Mouse (Mus musculus): ENCODE data around the gene Ankrd35. TPM values are rescaled to one million over a fixed set of nuclear protein-coding genes. Genes with fewer than 3 reads are reported as not detected.

The Ankrd35 gene
- total and polyA plus RNA-seq, 3 experiments = 0.80 to 1.2 (median 1.2) TPM

GRCm38 (mm10) chr3:96728634-96729402 is 58.9 kb downstream of the Ankrd35 start:
- peak overlapping the region; percentile 96; the same call in 1 of the 2 replicates for H3K9ac ChIP-seq (ENCODE audit: low read depth, low read length)
- TF ChIP-seq CTCF (IDR thresholded peaks at IDR 0.05) = no peak
- TF ChIP-seq POLR2A (IDR thresholded peaks at IDR 0.05; ENCODE audit: insufficient read depth, low read depth, low read length) = no peak
- TF ChIP-seq EP300 (IDR thresholded peaks at IDR 0.05; ENCODE audit: insufficient read depth, low read depth, low read length) = no peak
- peaks cover 2% of the 10 kb centered on the region for H3K4me1 ChIP-seq (ENCODE audit: control insufficient read depth, insufficient read depth, low read length)
- no peaks in the 10 kb centered on the region for H3K27me3 ChIP-seq (ENCODE audit: control insufficient read depth, insufficient read depth, low read length)
- WGBS = 34% methylated on average over 7 of the region's 7 CpGs
- peaks cover 13% of the 10 kb centered on the region for H3K36me3 ChIP-seq (ENCODE audit: control insufficient read depth, insufficient read depth, low read length)
- intact Hi-C loops (cut with DNase I) = loop anchor here (5.0 kb wide), 2 partner anchors 33 to 83 kb away; no protein-coding TSS in a partner anchor
- peaks cover 11% of the 10 kb centered on the region for H3K79me2 ChIP-seq (replicated peaks; ENCODE audit: control insufficient read depth, insufficient read depth, low read length)
- DNase-seq = no peak
- H3K4me3 ChIP-seq = peak overlapping the region; percentile 98
- H3K27ac ChIP-seq = peak overlapping the region; percentile 90

GRCm38 (mm10) chr3:96729403-96729784 is 59.5 kb downstream of the Ankrd35 start:
- Histone ChIP-seq H3K36me3 (ENCODE audit: control insufficient read depth, insufficient read depth, low read length) (peaks cover 18% of the 10 kb centered on the region), H3K4me1 (ENCODE audit: control insufficient read depth, insufficient read depth, low read length) (peaks cover 4% of the 10 kb centered on the region), H3K27me3 (ENCODE audit: control insufficient read depth, insufficient read depth, low read length) (no peaks in the 10 kb centered on the region), H3K79me2 (replicated peaks; ENCODE audit: control insufficient read depth, insufficient read depth, low read length) (peaks cover 14% of the 10 kb centered on the region), H3K27ac (no peak overlapping the region), H3K9ac (ENCODE audit: low read depth, low read length) (no peak overlapping the region), H3K4me3 (no peak overlapping the region)
- no peak for DNase-seq
- WGBS = 53% methylated on average over 3 of the region's 3 CpGs
- intact Hi-C loops (cut with DNase I) = loop anchor here (5.0 kb wide), 2 partner anchors 33 to 83 kb away; no protein-coding TSS in a partner anchor
- peak; percentile 33 for TF ChIP-seq CTCF (IDR thresholded peaks at IDR 0.05)
- TF ChIP-seq POLR2A (IDR thresholded peaks at IDR 0.05; ENCODE audit: insufficient read depth, low read depth, low read length) = no peak
- TF ChIP-seq EP300 (IDR thresholded peaks at IDR 0.05; ENCODE audit: insufficient read depth, low read depth, low read length) = no peak

DNA sequence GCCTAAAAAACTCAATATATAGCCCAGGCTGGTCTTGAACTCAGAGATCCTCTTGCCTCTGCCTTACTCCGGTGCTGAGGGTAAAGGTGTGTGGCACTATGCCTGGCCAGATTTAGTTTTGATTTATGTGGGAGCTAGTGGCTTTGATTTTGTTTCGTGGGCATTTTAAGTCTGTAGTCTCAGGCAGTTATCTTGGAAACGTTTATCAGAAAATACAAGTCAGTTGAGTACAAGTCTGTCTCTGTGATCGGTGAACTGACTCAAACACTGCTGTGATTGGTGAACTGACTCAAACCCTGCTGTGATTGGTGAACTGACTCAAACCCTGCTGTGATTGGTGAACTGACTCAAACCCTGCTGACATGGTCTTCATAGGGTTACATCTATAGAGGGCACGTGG is 60.9 kb downstream of the Ankrd35 start:
- Histone ChIP-seq H3K27me3 (ENCODE audit: control insufficient read depth, insufficient read depth, low read length) (no peaks in the 10 kb centered on the region), H3K9ac (ENCODE audit: low read depth, low read length) (no peak overlapping the region), H3K4me3 (no peak overlapping the region), H3K36me3 (ENCODE audit: control insufficient read depth, insufficient read depth, low read length) (peaks cover 19% of the 10 kb centered on the region), H3K4me1 (ENCODE audit: control insufficient read depth, insufficient read depth, low read length) (peaks cover 4% of the 10 kb centered on the region), H3K27ac (no peak overlapping the region), H3K79me2 (replicated peaks; ENCODE audit: control insufficient read depth, insufficient read depth, low read length) (peaks cover 15% of the 10 kb centered on the region)
- TF ChIP-seq CTCF (IDR thresholded peaks at IDR 0.05) (no peak), EP300 (IDR thresholded peaks at IDR 0.05; ENCODE audit: insufficient read depth, low read depth, low read length) (no peak)
- no peak for DNase-seq
- intact Hi-C loops (cut with DNase I) = no loop called here
- WGBS = 47% methylated on average over 5 of the region's 5 CpGs

GRCm38 (mm10) chr3:96733984-96734383 is 64.1 kb downstream of the Ankrd35 start:
- no peaks in the 10 kb centered on the region for H3K27me3 ChIP-seq (ENCODE audit: control insufficient read depth, insufficient read depth, low read length)
- peaks cover 13% of the 10 kb centered on the region for H3K79me2 ChIP-seq (replicated peaks; ENCODE audit: control insufficient read depth, insufficient read depth, low read length)
- TF ChIP-seq EP300 (IDR thresholded peaks at IDR 0.05; ENCODE audit: insufficient read depth, low read depth, low read length) (no peak), CTCF (IDR thresholded peaks at IDR 0.05) (no peak), POLR2A (IDR thresholded peaks at IDR 0.05; ENCODE audit: insufficient read depth, low read depth, low read length) (no peak)
- no peak overlapping the region for H3K27ac ChIP-seq
- H3K9ac ChIP-seq (ENCODE audit: low read depth, low read length) = no peak overlapping the region
- peaks cover 14% of the 10 kb centered on the region for H3K4me1 ChIP-seq (ENCODE audit: control insufficient read depth, insufficient read depth, low read length)
- H3K4me3 ChIP-seq = no peak overlapping the region
- peaks cover 19% of the 10 kb centered on the region for H3K36me3 ChIP-seq (ENCODE audit: control insufficient read depth, insufficient read depth, low read length)
- no peak for DNase-seq
- 97% methylated on average over 1 of the region's 1 CpGs for WGBS
- intact Hi-C loops (cut with DNase I) = no loop called here

- Histone ChIP-seq H3K27ac (no peak overlapping the region), H3K4me1 (ENCODE audit: control insufficient read depth, insufficient read depth, low read length) (peaks cover 14% of the 10 kb centered on the region), H3K79me2 (replicated peaks; ENCODE audit: control insufficient read depth, insufficient read depth, low read length) (peaks cover 11% of the 10 kb centered on the region), H3K27me3 (ENCODE audit: control insufficient read depth, insufficient read depth, low read length) (no peaks in the 10 kb centered on the region), H3K4me3 (no peak overlapping the region), H3K9ac (ENCODE audit: low read depth, low read length) (no peak overlapping the region), H3K36me3 (ENCODE audit: control insufficient read depth, insufficient read depth, low read length) (peaks cover 12% of the 10 kb centered on the region)
- 81% methylated on average over 2 of the region's 2 CpGs for WGBS
- TF ChIP-seq POLR2A (IDR thresholded peaks at IDR 0.05; ENCODE audit: insufficient read depth, low read depth, low read length) (no peak), CTCF (IDR thresholded peaks at IDR 0.05) (no peak), EP300 (IDR thresholded peaks at IDR 0.05; ENCODE audit: insufficient read depth, low read depth, low read length) (no peak)
- no peak for DNase-seq
- intact Hi-C loops (cut with DNase I) = loop anchor here (5.0 kb wide), 1 partner anchor 47 kb away; no protein-coding TSS in a partner anchor
Measured at GRCm38 (mm10) chr3:96735200-96735599, 65.3 kb downstream of the Ankrd35 start.

Data from heart, adult 2 months (tissue).